Mouse (Mus musculus): ENCODE measurements around the gene Trak1. TPM values are rescaled to one million over a fixed set of nuclear protein-coding genes. Genes with fewer than 3 reads are reported as not detected.

The Trak1 gene
- polyA plus RNA-seq, 1 experiment from 2014 or later: 41.6 TPM

GRCm38 (mm10) chr9:121329181-121329580 lies 31.9 kb downstream of the Trak1 start:
- no peaks in the 10 kb centered on the region for H3K27me3 ChIP-seq
- no peak overlapping the region for H3K9ac ChIP-seq
- peaks cover 41% of the 10 kb centered on the region for H3K4me1 ChIP-seq
- H3K4me2 ChIP-seq (replicated peaks): no peak overlapping the region
- no peaks in the 10 kb centered on the region for H3K36me3 ChIP-seq
- 66% methylated on average over 8 of the region's 8 CpGs for WGBS
- ATAC-seq (ENCODE audit: low FRiP score): no peak
- no peaks in the 10 kb centered on the region for H3K9me3 ChIP-seq (replicated peaks)
- H3K4me3 ChIP-seq: no peak overlapping the region
- 0 out of 2 replicates have a peak overlapping the region, but pooled peaks have one; percentile 40 for H3K27ac ChIP-seq

GRCm38 (mm10) chr9:121330065-121330464 lies 32.8 kb downstream of the Trak1 start:
- Histone ChIP-seq H3K4me2 (replicated peaks) (no peak overlapping the region), H3K27ac (peak overlapping the region; percentile 40; the same call in 1 of the 2 replicates), H3K9me3 (replicated peaks) (no peaks in the 10 kb centered on the region), H3K4me3 (no peak overlapping the region), H3K9ac (no peak overlapping the region), H3K27me3 (no peaks in the 10 kb centered on the region), H3K4me1 (peaks cover 50% of the 10 kb centered on the region), H3K36me3 (no peaks in the 10 kb centered on the region)
- ATAC-seq (ENCODE audit: low FRiP score): no peak
- 94% methylated on average over 5 of the region's 5 CpGs for WGBS

GRCm38 (mm10) chr9:121331438-121331837 lies 34.1 kb downstream of the Trak1 start:
- H3K9me3 ChIP-seq (replicated peaks): no peaks in the 10 kb centered on the region
- WGBS: 14% methylated on average over 5 of the region's 5 CpGs
- ATAC-seq (ENCODE audit: low FRiP score): no peak
- peaks cover 64% of the 10 kb centered on the region for H3K4me1 ChIP-seq
- H3K27me3 ChIP-seq: no peaks in the 10 kb centered on the region
- H3K36me3 ChIP-seq: no peaks in the 10 kb centered on the region
- no peak overlapping the region for H3K4me2 ChIP-seq (replicated peaks)
- H3K27ac ChIP-seq: peak overlapping the region; percentile 94
- peak overlapping the region; percentile 6; the same call in 1 of the 2 replicates for H3K9ac ChIP-seq
- H3K4me3 ChIP-seq: no peak overlapping the region

GRCm38 (mm10) chr9:121331878-121332630 lies 34.8 kb downstream of the Trak1 start:
- Histone ChIP-seq H3K36me3 (no peaks in the 10 kb centered on the region), H3K9ac (peak overlapping the region; percentile 24; the same call in 1 of the 2 replicates), H3K27me3 (no peaks in the 10 kb centered on the region), H3K4me3 (no peak overlapping the region), H3K4me1 (peaks cover 70% of the 10 kb centered on the region), H3K9me3 (replicated peaks) (no peaks in the 10 kb centered on the region), H3K27ac (peak overlapping the region; percentile 94), H3K4me2 (replicated peaks) (peak overlapping the region; percentile 30)
- under 1% methylated on average over 8 of the region's 8 CpGs for WGBS
- ATAC-seq (ENCODE audit: low FRiP score): peak; percentile 80

GRCm38 (mm10) chr9:121333559-121333958 lies 36.3 kb downstream of the Trak1 start:
- H3K4me3 ChIP-seq: no peak overlapping the region
- no peaks in the 10 kb centered on the region for H3K27me3 ChIP-seq
- no peak overlapping the region for H3K9ac ChIP-seq
- H3K4me2 ChIP-seq (replicated peaks): no peak overlapping the region
- H3K4me1 ChIP-seq: peaks cover 85% of the 10 kb centered on the region
- peak overlapping the region; percentile 94 for H3K27ac ChIP-seq
- H3K36me3 ChIP-seq: no peaks in the 10 kb centered on the region
- 71% methylated on average over 5 of the region's 5 CpGs for WGBS
- no peaks in the 10 kb centered on the region for H3K9me3 ChIP-seq (replicated peaks)
- ATAC-seq (ENCODE audit: low FRiP score): no peak

GRCm38 (mm10) chr9:121334311-121334851 lies 37.1 kb downstream of the Trak1 start:
- Histone ChIP-seq H3K4me1 (peaks cover 86% of the 10 kb centered on the region), H3K27me3 (no peaks in the 10 kb centered on the region), H3K9me3 (replicated peaks) (no peaks in the 10 kb centered on the region), H3K4me2 (replicated peaks) (no peak overlapping the region), H3K9ac (no peak overlapping the region; the same call in 1 of the 2 replicates), H3K36me3 (no peaks in the 10 kb centered on the region), H3K27ac (peak overlapping the region; percentile 94), H3K4me3 (no peak overlapping the region)
- WGBS: 35% methylated on average over 8 of the region's 8 CpGs
- ATAC-seq (ENCODE audit: low FRiP score): no peak

- no peak overlapping the region for H3K4me3 ChIP-seq
- H3K9ac ChIP-seq: peak overlapping the region; percentile 15; the same call in 1 of the 2 replicates
- H3K27ac ChIP-seq: peak overlapping the region; percentile 94
- H3K36me3 ChIP-seq: no peaks in the 10 kb centered on the region
- H3K4me1 ChIP-seq: peaks cover 79% of the 10 kb centered on the region
- no peak for ATAC-seq (ENCODE audit: low FRiP score)
- H3K9me3 ChIP-seq (replicated peaks): no peaks in the 10 kb centered on the region
- no peaks in the 10 kb centered on the region for H3K27me3 ChIP-seq
- H3K4me2 ChIP-seq (replicated peaks): no peak overlapping the region
- 37% methylated on average over 7 of the region's 7 CpGs for WGBS
Observed at GRCm38 (mm10) chr9:121335568-121335967, 38.3 kb downstream of the Trak1 start.

GRCm38 (mm10) chr9:121336324-121336946 lies 39.1 kb downstream of the Trak1 start:
- no peak for ATAC-seq (ENCODE audit: low FRiP score)
- 94% methylated on average over 15 of the region's 15 CpGs for WGBS
- H3K4me3 ChIP-seq: no peak overlapping the region
- H3K9me3 ChIP-seq (replicated peaks): no peaks in the 10 kb centered on the region
- no peak overlapping the region for H3K9ac ChIP-seq
- H3K4me1 ChIP-seq: peaks cover 74% of the 10 kb centered on the region
- no peaks in the 10 kb centered on the region for H3K27me3 ChIP-seq
- no peak overlapping the region for H3K4me2 ChIP-seq (replicated peaks)
- H3K27ac ChIP-seq: peak overlapping the region; percentile 78
- no peaks in the 10 kb centered on the region for H3K36me3 ChIP-seq

GRCm38 (mm10) chr9:121337216-121337937 lies 40.1 kb downstream of the Trak1 start:
- ATAC-seq (ENCODE audit: low FRiP score): peak; percentile 51
- Histone ChIP-seq H3K9ac (no peak overlapping the region), H3K4me1 (peaks cover 65% of the 10 kb centered on the region), H3K27ac (peak overlapping the region; percentile 78), H3K36me3 (no peaks in the 10 kb centered on the region), H3K4me3 (no peak overlapping the region), H3K4me2 (replicated peaks) (no peak overlapping the region), H3K9me3 (replicated peaks) (no peaks in the 10 kb centered on the region), H3K27me3 (no peaks in the 10 kb centered on the region)
- WGBS: 44% methylated on average over 9 of the region's 9 CpGs

GRCm38 (mm10) chr9:121337938-121338289 lies 40.6 kb downstream of the Trak1 start:
- ATAC-seq (ENCODE audit: low FRiP score): peak; percentile 14; the same call in 1 of the 2 replicates
- Histone ChIP-seq H3K4me3 (no peak overlapping the region), H3K4me2 (replicated peaks) (no peak overlapping the region), H3K36me3 (no peaks in the 10 kb centered on the region), H3K27ac (peak overlapping the region; percentile 78), H3K9ac (no peak overlapping the region), H3K4me1 (peaks cover 61% of the 10 kb centered on the region), H3K9me3 (replicated peaks) (no peaks in the 10 kb centered on the region), H3K27me3 (no peaks in the 10 kb centered on the region)
- 79% methylated on average over 3 of the region's 3 CpGs for WGBS

- Histone ChIP-seq H3K9me3 (replicated peaks) (no peaks in the 10 kb centered on the region), H3K27ac (no peak overlapping the region), H3K4me2 (replicated peaks) (no peak overlapping the region), H3K9ac (no peak overlapping the region), H3K4me3 (no peak overlapping the region), H3K27me3 (no peaks in the 10 kb centered on the region), H3K36me3 (no peaks in the 10 kb centered on the region), H3K4me1 (peaks cover 39% of the 10 kb centered on the region)
- WGBS: 67% methylated on average over 7 of the region's 7 CpGs
- ATAC-seq (ENCODE audit: low FRiP score): no peak
Observed at GRCm38 (mm10) chr9:121341832-121342231, 44.5 kb downstream of the Trak1 start.

GRCm38 (mm10) chr9:121342510-121343110 lies 45.3 kb downstream of the Trak1 start:
- Histone ChIP-seq H3K9me3 (replicated peaks) (no peaks in the 10 kb centered on the region), H3K9ac (no peak overlapping the region), H3K36me3 (no peaks in the 10 kb centered on the region), H3K27ac (no peak overlapping the region), H3K4me3 (no peak overlapping the region), H3K4me2 (replicated peaks) (no peak overlapping the region), H3K27me3 (no peaks in the 10 kb centered on the region), H3K4me1 (peaks cover 34% of the 10 kb centered on the region)
- 88% methylated on average over 5 of the region's 5 CpGs for WGBS
- no peak for ATAC-seq (ENCODE audit: low FRiP score)
